Mouse (Mus musculus) kidney, adult 2 months (tissue): ENCODE measurements at regions not wholly inside any gene's neighbourhood (a gene's known extent, or its start where the extent isn't known, plus 50 kb on each side); places are given as distances from the start of the nearest gene placed in this dataset.

Source experiments
- CTCF ChIP-seq: fragments of 200-500 bp; conservative IDR thresholded peaks from 2 replicates; pipeline ENCODE4 v1.5.1; 2011; ENCODE audit warnings: low read depth, mild to moderate bottlenecking, control low read depth, low read length, moderate library complexity, mixed read lengths; ENCODE audit not compliant: insufficient read depth, insufficient read length
- POLR2A ChIP-seq: fragments of 200-500 bp; IDR thresholded peaks from one replicate; pipeline ENCODE4 v1.6.1; 2011; ENCODE audit warnings: low read depth, low read length, control low read depth

DNA sequence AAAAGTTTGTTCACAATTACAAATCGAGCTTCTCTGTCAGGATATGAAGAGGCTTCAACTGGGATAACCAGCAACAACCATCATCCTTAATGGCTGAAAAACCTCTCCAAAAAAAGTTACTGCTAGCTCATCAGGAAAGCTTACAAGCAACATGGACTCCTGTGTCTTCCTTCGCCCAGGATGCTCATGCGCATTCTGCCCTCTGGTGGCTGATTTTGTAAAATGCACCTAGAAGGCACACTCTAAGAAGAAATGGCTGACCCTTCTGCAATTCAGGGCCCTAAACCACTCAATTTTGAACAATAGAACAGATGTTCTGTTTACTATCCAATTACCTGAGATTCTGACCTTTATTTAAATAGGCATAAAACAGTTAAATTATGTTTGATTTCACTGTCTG, 115.0 kb upstream of the Fam204a start:
- TF ChIP-seq CTCF: peak; percentile 82
- TF ChIP-seq POLR2A: no peak
